Mouse (Mus musculus): Measurements from ENCODE around the gene Arhgef3. TPM values are rescaled to one million over a fixed set of nuclear protein-coding genes. Genes with fewer than 3 reads are reported as not detected.

The Arhgef3 gene
- total and polyA plus RNA-seq, 2 experiments from 2014 or later, result 12.3 to 17.7 TPM

GRCm38 (mm10) chr14:27364668-27365257, 250.1 kb downstream of the Arhgef3 start:
- Histone ChIP-seq H3K9ac (no peak overlapping the region), H3K27me3 (ENCODE audit: insufficient read depth, low read length) (no peaks in the 10 kb centered on the region), H3K27ac (ENCODE audit: low read depth, low read length) (no peak overlapping the region), H3K4me2 (ENCODE audit: low read depth) (no peak overlapping the region), H3K36me3 (ENCODE audit: insufficient read depth) (no peaks in the 10 kb centered on the region), H3K4me1 (ENCODE audit: insufficient read depth) (no peaks in the 10 kb centered on the region), H3K9me3 (ENCODE audit: low read length) (no peaks in the 10 kb centered on the region), H3K4me3 (ENCODE audit: low read depth, low read length) (no peak overlapping the region)
- 83% methylated on average over 5 of the region's 5 CpGs for WGBS
- DNase-seq (no peak), ATAC-seq (no peak)
- TF ChIP-seq CTCF (IDR thresholded peaks at IDR 0.05; ENCODE audit: low read depth), result no peak

- Histone ChIP-seq H3K36me3 (ENCODE audit: insufficient read depth) (no peaks in the 10 kb centered on the region), H3K4me3 (ENCODE audit: low read depth, low read length) (no peak overlapping the region), H3K9ac (no peak overlapping the region), H3K27ac (ENCODE audit: low read depth, low read length) (no peak overlapping the region), H3K4me1 (ENCODE audit: insufficient read depth) (no peaks in the 10 kb centered on the region), H3K27me3 (ENCODE audit: insufficient read depth, low read length) (no peaks in the 10 kb centered on the region), H3K4me2 (ENCODE audit: low read depth) (no peak overlapping the region), H3K9me3 (ENCODE audit: low read length) (no peaks in the 10 kb centered on the region)
- 69% methylated on average over 10 of the region's 10 CpGs for WGBS
- DNase-seq (no peak), ATAC-seq (peak; percentile 58)
- no peak for TF ChIP-seq CTCF (IDR thresholded peaks at IDR 0.05; ENCODE audit: low read depth)
These were observed 252.5 kb downstream of the Arhgef3 start for GRCm38 (mm10) chr14:27367117-27367711.

- no peak overlapping the region for H3K27ac ChIP-seq (ENCODE audit: low read depth, low read length)
- H3K4me2 ChIP-seq (ENCODE audit: low read depth), result no peak overlapping the region
- no peak for TF ChIP-seq CTCF (IDR thresholded peaks at IDR 0.05; ENCODE audit: low read depth)
- DNase-seq (no peak), ATAC-seq (no peak)
- H3K36me3 ChIP-seq (ENCODE audit: insufficient read depth), result no peaks in the 10 kb centered on the region
- no peak overlapping the region for H3K9ac ChIP-seq
- no peaks in the 10 kb centered on the region for H3K27me3 ChIP-seq (ENCODE audit: insufficient read depth, low read length)
- no peaks in the 10 kb centered on the region for H3K9me3 ChIP-seq (ENCODE audit: low read length)
- WGBS, result 12% methylated on average over 4 of the region's 4 CpGs
- no peak overlapping the region for H3K4me3 ChIP-seq (ENCODE audit: low read depth, low read length)
- no peaks in the 10 kb centered on the region for H3K4me1 ChIP-seq (ENCODE audit: insufficient read depth)
These were observed 253.9 kb downstream of the Arhgef3 start for GRCm38 (mm10) chr14:27368619-27369018.

- Histone ChIP-seq H3K4me1 (ENCODE audit: insufficient read depth) (no peaks in the 10 kb centered on the region), H3K36me3 (ENCODE audit: insufficient read depth) (no peaks in the 10 kb centered on the region), H3K27ac (ENCODE audit: low read depth, low read length) (no peak overlapping the region), H3K9me3 (ENCODE audit: low read length) (no peaks in the 10 kb centered on the region), H3K4me2 (ENCODE audit: low read depth) (no peak overlapping the region), H3K9ac (no peak overlapping the region), H3K27me3 (ENCODE audit: insufficient read depth, low read length) (no peaks in the 10 kb centered on the region), H3K4me3 (ENCODE audit: low read depth, low read length) (no peak overlapping the region)
- no peak for TF ChIP-seq CTCF (IDR thresholded peaks at IDR 0.05; ENCODE audit: low read depth)
- 78% methylated on average over 4 of the region's 4 CpGs for WGBS
- ATAC-seq, result no peak
- no peak for DNase-seq
These were observed 254.8 kb downstream of the Arhgef3 start for GRCm38 (mm10) chr14:27369503-27369902.

- Histone ChIP-seq H3K27ac (ENCODE audit: low read depth, low read length) (no peak overlapping the region), H3K4me3 (ENCODE audit: low read depth, low read length) (no peak overlapping the region), H3K27me3 (ENCODE audit: insufficient read depth, low read length) (no peaks in the 10 kb centered on the region), H3K9me3 (ENCODE audit: low read length) (no peaks in the 10 kb centered on the region), H3K4me1 (ENCODE audit: insufficient read depth) (no peaks in the 10 kb centered on the region), H3K4me2 (ENCODE audit: low read depth) (no peak overlapping the region), H3K36me3 (ENCODE audit: insufficient read depth) (no peaks in the 10 kb centered on the region), H3K9ac (no peak overlapping the region)
- TF ChIP-seq CTCF (IDR thresholded peaks at IDR 0.05; ENCODE audit: low read depth), result no peak
- WGBS, result 75% methylated on average over 8 of the region's 8 CpGs
- DNase-seq (no peak), ATAC-seq (no peak)
These were observed 257.0 kb downstream of the Arhgef3 start for GRCm38 (mm10) chr14:27371669-27372076.

GRCm38 (mm10) chr14:27373498-27373897, 258.8 kb downstream of the Arhgef3 start:
- Histone ChIP-seq H3K27me3 (ENCODE audit: insufficient read depth, low read length) (no peaks in the 10 kb centered on the region), H3K9me3 (ENCODE audit: low read length) (no peaks in the 10 kb centered on the region), H3K27ac (ENCODE audit: low read depth, low read length) (no peak overlapping the region), H3K4me1 (ENCODE audit: insufficient read depth) (no peaks in the 10 kb centered on the region), H3K4me3 (ENCODE audit: low read depth, low read length) (no peak overlapping the region), H3K36me3 (ENCODE audit: insufficient read depth) (no peaks in the 10 kb centered on the region), H3K9ac (no peak overlapping the region), H3K4me2 (ENCODE audit: low read depth) (no peak overlapping the region)
- DNase-seq (no peak), ATAC-seq (no peak)
- WGBS, result 89% methylated on average over 5 of the region's 5 CpGs
- no peak for TF ChIP-seq CTCF (IDR thresholded peaks at IDR 0.05; ENCODE audit: low read depth)

- Histone ChIP-seq H3K4me2 (ENCODE audit: low read depth) (no peak overlapping the region), H3K36me3 (ENCODE audit: insufficient read depth) (no peaks in the 10 kb centered on the region)
- WGBS, result 66% methylated on average over 5 of the region's 5 CpGs
These were observed 261.5 kb downstream of the Arhgef3 start for GRCm38 (mm10) chr14:27376115-27376648.

More at GRCm38 (mm10) chr14:27376115-27376648, 261.5 kb downstream of the Arhgef3 start:
- no peaks in the 10 kb centered on the region for H3K4me1 ChIP-seq (ENCODE audit: insufficient read depth)
- 0 out of 2 replicates have a peak overlapping the region, but pooled peaks have one; percentile 5 for H3K27ac ChIP-seq (ENCODE audit: low read depth, low read length)
- H3K27me3 ChIP-seq (ENCODE audit: insufficient read depth, low read length), result no peaks in the 10 kb centered on the region
- H3K9ac ChIP-seq, result no peak overlapping the region
- ATAC-seq, result no peak
- TF ChIP-seq CTCF (IDR thresholded peaks at IDR 0.05; ENCODE audit: low read depth), result no peak
- no peaks in the 10 kb centered on the region for H3K9me3 ChIP-seq (ENCODE audit: low read length)
- DNase-seq, result no peak
- no peak overlapping the region for H3K4me3 ChIP-seq (ENCODE audit: low read depth, low read length)

All from forebrain, postnatal 0 days (tissue).